Mouse (Mus musculus) limb, embryonic 12.5 days (tissue): ENCODE measurements around the gene Tcte2. TPM values are rescaled to one million over a fixed set of nuclear protein-coding genes. Genes with fewer than 3 reads are reported as not detected.
"Not testable (repeated sequence)": the region's sequence is repeated elsewhere in the genome, so short reads cannot be mapped to it uniquely, and the experiment has no call there.

Source experiments
- ATAC-seq: fragments of 200-750 bp; cut with Nextera tagmentation; 2 replicates; pipeline ENCODE4 v1.8.0; 2017; ENCODE audit warnings: low read depth, moderate TSS enrichment; ENCODE audit not compliant: insufficient number of reproducible peaks, insufficient read depth, low FRiP score, low TSS enrichment
- H3K27ac ChIP-seq: fragments of 300-500 bp; sonication (generic); 2 replicates; pipeline ENCODE4 v1.5.1; 2016; ENCODE audit warnings: mild to moderate bottlenecking, moderate library complexity
- H3K27me3 ChIP-seq: fragments of 300-500 bp; sonication (generic); 2 replicates; pipeline ENCODE4 v1.6.1; 2016; ENCODE audit warnings: mild to moderate bottlenecking, moderate library complexity
- H3K36me3 ChIP-seq: fragments of 300-500 bp; sonication (generic); 2 replicates; pipeline ENCODE4 v1.6.1; 2016; ENCODE audit warnings: mild to moderate bottlenecking, moderate library complexity
- H3K4me1 ChIP-seq: fragments of 300-500 bp; sonication (generic); replicated peaks from 2 replicates; pipeline ENCODE4 v1.6.1; 2016
- H3K4me2 ChIP-seq: fragments of 300-500 bp; sonication (generic); 2 replicates; pipeline ENCODE4 v1.6.1; 2016; ENCODE audit warnings: mild to moderate bottlenecking, moderate library complexity
- H3K4me3 ChIP-seq: fragments of 300-500 bp; sonication (generic); replicated peaks from 2 replicates; pipeline ENCODE4 v1.5.1; 2016; ENCODE audit warnings: mild to moderate bottlenecking
- H3K9ac ChIP-seq: fragments of 300-500 bp; sonication (generic); replicated peaks from 2 replicates; pipeline ENCODE4 v1.6.1; 2016; ENCODE audit warnings: mild to moderate bottlenecking, moderate library complexity
- H3K9me3 ChIP-seq: fragments of 300-500 bp; sonication (generic); 2 replicates; pipeline ENCODE4 v1.6.1; 2016; ENCODE audit warnings: mild to moderate bottlenecking, moderate library complexity
- WGBS: fragments of 180-500 bp; shearing (Covaris S2); methylation state at CpG from one replicate; pipeline ENCODE4 v1.1.7; 2016; 5-methylcytosine and 5-hydroxymethylcytosine counted together
- polyA plus RNA-seq: library from polyadenylated mRNA; unstranded; fragments of >200 nt; fragmentation: Nextera tagmentation; extraction: Ambion mirVana; gene quantifications from 2 replicates; pipeline ENCODE4 v1.2.1, GENCODE M21; 2016

The Tcte2 gene
- polyA plus RNA-seq = 4.8 and 5.7 TPM in 2 replicates

GRCm38 (mm10) chr17:13761179-13761913 lies at the start of gene Tcte2:
TSS of gene Tcte2 (minus strand) at chr17:13761825.
- WGBS = under 1% methylated on average over 74 of the region's 74 CpGs
- ATAC-seq = peak; percentile 57
- H3K4me3 ChIP-seq = peak within 1 kb of the TSS; percentile 95

GRCm38 (mm10) chr17:13806016-13806415 lies 44.4 kb upstream of the Tcte2 start:
- Histone ChIP-seq H3K9ac (no peak overlapping the region), H3K4me2 (no peak overlapping the region), H3K36me3 (peaks cover 50% of the 10 kb centered on the region), H3K27me3 (no peaks in the 10 kb centered on the region), H3K27ac (no peak overlapping the region), H3K9me3 (no peaks in the 10 kb centered on the region), H3K4me1 (no peaks in the 10 kb centered on the region), H3K4me3 (no peak overlapping the region)
- WGBS = 100% methylated on average over 1 of the region's 1 CpGs
- ATAC-seq = no peak

More at GRCm38 (mm10) chr17:13761179-13761913, at the start of gene Tcte2:
- Histone ChIP-seq H3K36me3 (no peaks in the 10 kb centered on the region), H3K4me2 (peak within 1 kb of the TSS; percentile 99), H3K9me3 (no peaks in the 10 kb centered on the region), H3K4me1 (peaks cover 18% of the 10 kb centered on the region), H3K9ac (peak within 1 kb of the TSS; percentile 84), H3K27me3 (no peaks in the 10 kb centered on the region), H3K27ac (peak within 1 kb of the TSS; percentile 75)

DNA sequence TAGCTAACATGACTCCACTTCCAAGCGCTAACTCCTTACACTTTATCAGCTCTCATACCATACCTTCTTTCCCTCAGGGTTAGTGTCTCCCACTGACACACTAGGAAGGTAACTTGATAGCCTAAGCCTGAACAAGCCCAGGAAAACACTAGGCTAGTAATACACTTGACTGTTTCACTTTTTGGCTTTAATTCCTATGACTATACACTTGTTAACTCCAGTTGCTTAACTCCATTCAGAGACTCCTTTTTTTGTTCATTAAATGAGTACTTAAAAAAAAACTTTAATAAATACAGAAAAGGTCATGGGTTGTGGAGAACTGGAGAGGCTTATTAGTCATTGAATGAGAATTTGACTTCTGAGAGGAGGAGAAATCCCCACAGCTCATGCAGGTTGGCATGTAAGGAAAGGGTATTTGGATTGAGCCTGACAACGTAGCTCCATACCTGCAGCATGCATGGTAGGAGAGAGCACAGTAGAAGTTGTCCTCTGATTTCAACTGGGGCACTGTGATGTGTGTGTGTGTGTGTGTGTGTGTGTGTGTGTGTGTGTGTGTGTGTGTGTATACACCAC lies 41.3 kb upstream of the Tcte2 start:
- 84% methylated on average over 2 of the region's 2 CpGs for WGBS
- H3K27ac ChIP-seq = no peak overlapping the region

DNA sequence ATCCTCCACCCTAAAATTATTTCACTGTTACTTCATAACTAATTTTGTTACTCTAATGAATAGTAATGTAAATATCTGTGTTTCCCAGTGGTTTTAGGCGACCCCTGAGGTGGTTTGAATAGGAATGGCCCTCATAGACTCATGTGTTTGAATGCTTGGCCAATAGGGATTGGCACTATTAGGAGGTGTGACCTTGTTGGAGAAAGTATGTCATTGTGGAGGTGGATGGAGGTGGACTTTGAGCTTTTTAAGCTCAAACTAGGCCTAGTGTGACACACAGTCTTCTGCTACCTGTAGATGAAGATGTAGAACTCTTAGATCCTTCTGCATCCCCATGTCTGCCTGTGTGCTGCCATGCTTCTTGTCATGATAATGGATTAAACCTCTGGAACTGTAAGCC lies 36.1 kb upstream of the Tcte2 start:
- Histone ChIP-seq H3K27me3 (no peaks in the 10 kb centered on the region), H3K4me3 (no peak overlapping the region), H3K9ac (no peak overlapping the region), H3K27ac (no peak overlapping the region), H3K9me3 (no peaks in the 10 kb centered on the region), H3K4me1 (no peaks in the 10 kb centered on the region), H3K36me3 (no peaks in the 10 kb centered on the region), H3K4me2 (no peak overlapping the region)
- WGBS = 77% methylated on average over 1 of the region's 1 CpGs
- ATAC-seq = no peak

More for the DNA sequence above, 41.3 kb upstream of the Tcte2 start:
- Histone ChIP-seq H3K9me3 (no peaks in the 10 kb centered on the region), H3K4me1 (no peaks in the 10 kb centered on the region), H3K9ac (no peak overlapping the region), H3K27me3 (no peaks in the 10 kb centered on the region), H3K4me3 (no peak overlapping the region), H3K36me3 (peaks cover 29% of the 10 kb centered on the region), H3K4me2 (no peak overlapping the region)
- ATAC-seq = no peak

DNA sequence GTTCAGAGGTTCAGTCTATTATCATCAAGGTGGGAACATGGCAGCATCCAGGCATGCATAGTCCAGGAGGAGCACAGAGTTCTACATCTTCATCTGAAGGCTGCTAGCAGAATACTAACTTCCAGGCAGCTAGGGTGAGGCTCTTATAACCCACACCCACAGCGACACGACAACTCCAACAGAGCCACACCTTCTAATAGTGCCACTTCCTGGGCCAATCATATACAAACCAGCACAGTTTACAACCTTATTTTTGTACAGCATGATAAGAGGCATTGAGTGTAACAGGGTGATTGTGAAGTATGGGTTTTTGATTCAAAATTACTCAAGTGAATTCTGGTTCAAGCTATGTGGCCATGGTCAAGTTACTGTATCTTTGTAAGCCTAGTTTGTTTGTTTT lies 28.4 kb upstream of the Tcte2 start:
- not testable (repeated sequence) for H3K27me3 ChIP-seq, ATAC-seq, H3K9me3 ChIP-seq, H3K36me3 ChIP-seq, H3K9ac ChIP-seq, H3K27ac ChIP-seq, H3K4me1 ChIP-seq, H3K4me2 ChIP-seq, H3K4me3 ChIP-seq
- WGBS = 82% methylated on average over 2 of the region's 2 CpGs

DNA sequence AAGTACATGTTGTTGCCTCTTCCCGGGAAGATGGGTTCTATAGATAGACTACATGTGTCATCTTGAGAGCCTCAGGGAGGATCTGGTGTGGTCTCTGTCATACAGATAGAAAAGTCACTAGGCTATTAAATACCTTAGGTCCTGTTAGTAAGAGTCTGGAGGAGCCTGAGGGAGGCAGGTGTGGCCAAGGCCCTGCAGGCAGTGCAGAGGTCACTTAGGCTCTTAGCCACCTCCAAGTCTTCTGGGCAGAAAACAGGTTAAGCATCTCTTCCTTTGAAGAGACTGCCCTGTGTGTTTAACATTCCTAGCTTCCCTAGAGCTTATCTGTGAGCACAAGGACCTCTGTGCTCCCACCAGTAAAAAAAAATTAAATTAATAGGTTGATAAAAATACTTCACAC lies 21.8 kb upstream of the Tcte2 start:
- no peak for ATAC-seq
- Histone ChIP-seq H3K4me1 (no peaks in the 10 kb centered on the region), H3K4me3 (no peak overlapping the region), H3K36me3 (no peaks in the 10 kb centered on the region), H3K9ac (no peak overlapping the region), H3K9me3 (no peaks in the 10 kb centered on the region), H3K27me3 (no peaks in the 10 kb centered on the region), H3K27ac (no peak overlapping the region), H3K4me2 (no peak overlapping the region)
- WGBS = 82% methylated on average over 1 of the region's 1 CpGs

GRCm38 (mm10) chr17:13781948-13782347 lies 20.3 kb upstream of the Tcte2 start:
- Histone ChIP-seq H3K4me1 (no peaks in the 10 kb centered on the region), H3K9me3 (no peaks in the 10 kb centered on the region), H3K27ac (no peak overlapping the region), H3K9ac (no peak overlapping the region), H3K27me3 (no peaks in the 10 kb centered on the region), H3K4me2 (no peak overlapping the region), H3K36me3 (no peaks in the 10 kb centered on the region), H3K4me3 (no peak overlapping the region)
- 84% methylated on average over 5 of the region's 5 CpGs for WGBS
- ATAC-seq = no peak

GRCm38 (mm10) chr17:13778865-13779264 lies 17.2 kb upstream of the Tcte2 start:
- H3K4me2 ChIP-seq = no peak overlapping the region
- 72% methylated on average over 1 of the region's 1 CpGs for WGBS
- no peaks in the 10 kb centered on the region for H3K27me3 ChIP-seq
- no peak for ATAC-seq
- no peaks in the 10 kb centered on the region for H3K36me3 ChIP-seq
- no peaks in the 10 kb centered on the region for H3K4me1 ChIP-seq
- no peak overlapping the region for H3K4me3 ChIP-seq
- H3K9me3 ChIP-seq = no peaks in the 10 kb centered on the region
- H3K9ac ChIP-seq = no peak overlapping the region
- H3K27ac ChIP-seq = no peak overlapping the region

GRCm38 (mm10) chr17:13777676-13778075 lies 16.1 kb upstream of the Tcte2 start:
- Histone ChIP-seq H3K27ac (no peak overlapping the region), H3K36me3 (no peaks in the 10 kb centered on the region), H3K9me3 (no peaks in the 10 kb centered on the region), H3K9ac (no peak overlapping the region), H3K27me3 (no peaks in the 10 kb centered on the region), H3K4me2 (no peak overlapping the region), H3K4me1 (no peaks in the 10 kb centered on the region), H3K4me3 (no peak overlapping the region)
- 82% methylated on average over 2 of the region's 2 CpGs for WGBS
- no peak for ATAC-seq

- Histone ChIP-seq H3K27me3 (no peaks in the 10 kb centered on the region), H3K4me2 (no peak overlapping the region), H3K27ac (no peak overlapping the region), H3K9me3 (no peaks in the 10 kb centered on the region; the same call in 1 of the 2 replicates), H3K4me3 (no peak overlapping the region), H3K36me3 (no peaks in the 10 kb centered on the region), H3K9ac (no peak overlapping the region), H3K4me1 (0 out of 2 replicates have a peak, but pooled peaks cover 4% of the 10 kb centered on the region)
- no peak for ATAC-seq
- WGBS = 92% methylated on average over 3 of the region's 3 CpGs
Measured at GRCm38 (mm10) chr17:13769256-13769655, 7.6 kb upstream of the Tcte2 start.

GRCm38 (mm10) chr17:13768531-13768930 lies 6.9 kb upstream of the Tcte2 start:
- H3K4me3 ChIP-seq = no peak overlapping the region
- ATAC-seq = no peak
- no peaks in the 10 kb centered on the region; the same call in 1 of the 2 replicates for H3K9me3 ChIP-seq
- H3K4me2 ChIP-seq = no peak overlapping the region
- no peak overlapping the region for H3K9ac ChIP-seq
- H3K4me1 ChIP-seq = 0 out of 2 replicates have a peak, but pooled peaks cover 4% of the 10 kb centered on the region
- no peaks in the 10 kb centered on the region for H3K36me3 ChIP-seq
- no peaks in the 10 kb centered on the region for H3K27me3 ChIP-seq
- no peak overlapping the region for H3K27ac ChIP-seq
- WGBS = 95% methylated on average over 1 of the region's 1 CpGs
